Mouse (Mus musculus) olfactory bulb, adult 2 months (tissue): ENCODE results near the gene Clk3. TPM values are rescaled to one million over a fixed set of nuclear protein-coding genes. Genes with fewer than 3 reads are reported as not detected.
A peak's percentile ranks its signal among the peaks of the same experiment; 100 is the strongest.

ENCODE experiments used
- H3K27ac ChIP-seq: fragments of 200-500 bp; 2 replicates; pipeline ENCODE4 v1.5.1; 2012; ENCODE audit warnings: low read depth, low read length; ENCODE audit not compliant: insufficient read depth
- H3K4me1 ChIP-seq: fragments of 200-500 bp; 2 replicates; pipeline ENCODE4 v1.6.1; 2012; ENCODE audit warnings: low read length; ENCODE audit not compliant: control insufficient read depth, insufficient read depth
- H3K4me3 ChIP-seq: fragments of 200-500 bp; 2 replicates; pipeline ENCODE4 v1.5.1; 2012; ENCODE audit warnings: mild to moderate bottlenecking, low read depth, low read length, moderate library complexity; ENCODE audit not compliant: insufficient read depth
- CTCF ChIP-seq: fragments of 200-500 bp; IDR thresholded peaks from 2 replicates; pipeline ENCODE4 v1.5.1; 2012; ENCODE audit warnings: low read depth, mild to moderate bottlenecking, low read length, moderate library complexity; ENCODE audit not compliant: insufficient read depth
- POLR2A ChIP-seq: fragments of 200-500 bp; IDR thresholded peaks from 2 replicates; pipeline ENCODE4 v1.6.1; 2012; ENCODE audit warnings: mild to moderate bottlenecking, low read depth, low read length, moderate library complexity; ENCODE audit not compliant: insufficient read depth
- WGBS: fragments of 180-500 bp; shearing (Covaris S2); methylation state at CpG from one replicate; pipeline ENCODE4 v1.1.7; 2018; 5-methylcytosine and 5-hydroxymethylcytosine counted together
- polyA plus RNA-seq: library from polyadenylated mRNA; stranded (reverse); fragments of >200 nt; gene quantifications from 2 replicates; pipeline ENCODE4 v1.2.4, GENCODE M21; 2012; ENCODE audit warnings: low replicate concordance; ENCODE audit not compliant: missing spikeins, insufficient read depth, insufficient read length

The Clk3 gene
- polyA plus RNA-seq, result 308 TPM in 1 of 2 replicates, not detected in the other

DNA sequence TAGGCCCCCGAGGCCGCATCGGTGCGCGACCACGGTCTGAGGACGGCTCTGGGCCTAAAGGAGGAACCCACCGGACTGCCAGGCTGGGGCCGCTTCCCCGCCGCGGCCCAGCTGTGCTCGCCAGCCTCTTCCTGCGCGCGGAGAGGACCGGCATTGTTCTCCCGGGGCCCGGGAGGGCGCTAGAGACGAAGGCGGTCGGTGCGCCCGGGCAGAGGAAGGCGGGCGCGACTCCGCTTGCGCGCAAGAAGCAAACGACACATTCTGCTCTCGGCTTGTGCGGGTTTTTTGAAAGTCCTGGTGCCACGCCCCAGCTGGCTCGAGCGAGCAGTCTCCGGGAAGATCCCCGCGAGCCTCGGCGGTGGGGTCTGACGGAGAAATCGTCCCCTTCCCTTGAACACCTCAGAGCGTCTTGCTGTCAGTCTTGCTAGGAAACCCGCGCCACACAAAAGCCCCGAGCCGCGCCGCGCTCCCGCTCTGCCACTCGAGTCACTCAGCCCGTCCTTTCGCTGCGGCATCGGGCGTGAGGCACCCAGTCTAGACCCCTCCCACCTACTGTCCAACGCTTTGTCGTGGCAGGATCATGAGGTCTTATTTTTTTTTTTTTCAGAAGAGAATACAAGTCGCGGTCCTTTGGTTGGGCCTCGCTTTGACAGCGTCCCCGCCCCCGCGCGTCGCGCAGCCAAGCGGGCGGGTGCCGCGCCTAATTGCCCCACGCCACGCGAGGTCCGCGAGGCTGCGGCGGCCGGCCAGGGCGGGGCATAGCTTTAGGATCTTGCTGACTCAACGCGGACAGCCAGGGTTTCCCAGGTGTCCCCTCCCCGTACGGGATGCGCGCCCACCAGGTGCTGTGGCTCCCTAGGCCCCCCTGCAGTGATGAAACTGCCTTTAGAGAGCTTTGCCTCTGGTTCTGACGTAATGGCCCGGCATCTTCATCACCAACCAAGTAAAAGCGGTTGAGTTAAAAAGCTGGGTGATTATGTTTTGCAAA lies at the start of gene Clk3:
Gene Clk3 (minus strand): TSS at position 497 of the 988 bp plus-strand sequence.
- Histone ChIP-seq H3K4me3 (peak within 1 kb of the TSS; percentile 62), H3K4me1 (peaks cover 22% of the 10 kb centered on the region), H3K27ac (peak within 1 kb of the TSS; percentile 93)
- TF ChIP-seq CTCF (0 out of 2 replicates have a peak, but pooled peaks have one; percentile 25), POLR2A (no peak; the same call in none of the 2 replicates)
- whole genome bisulfite sequencing, result under 1% methylated on average over 93 of the region's 93 CpGs

DNA sequence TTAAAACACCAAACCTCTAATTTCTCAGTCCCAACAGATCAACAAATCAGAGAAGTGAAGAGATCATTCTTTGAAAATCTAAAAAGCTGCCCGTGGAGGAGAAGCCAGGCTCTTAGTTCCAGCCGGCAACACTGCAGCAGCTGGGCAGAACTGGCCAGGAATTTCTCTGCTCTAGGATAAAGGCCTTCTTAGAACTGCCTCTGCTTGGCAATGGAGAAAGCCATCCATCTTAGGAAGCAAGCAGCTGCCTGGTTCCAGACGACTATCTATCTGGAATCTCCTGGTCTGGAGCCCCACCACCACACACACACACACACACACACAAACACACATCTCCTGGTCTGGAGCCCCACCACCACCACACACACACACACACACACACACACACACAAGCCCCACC lies 49.2 kb upstream of the Clk3 start:
- no peak overlapping the region for H3K27ac ChIP-seq
- H3K4me1 ChIP-seq, result peaks cover 25% of the 10 kb centered on the region
- 50% methylated on average over 3 of the region's 3 CpGs for WGBS
- H3K4me3 ChIP-seq, result no peak overlapping the region
- no peak for TF ChIP-seq POLR2A
- TF ChIP-seq CTCF, result no peak

DNA sequence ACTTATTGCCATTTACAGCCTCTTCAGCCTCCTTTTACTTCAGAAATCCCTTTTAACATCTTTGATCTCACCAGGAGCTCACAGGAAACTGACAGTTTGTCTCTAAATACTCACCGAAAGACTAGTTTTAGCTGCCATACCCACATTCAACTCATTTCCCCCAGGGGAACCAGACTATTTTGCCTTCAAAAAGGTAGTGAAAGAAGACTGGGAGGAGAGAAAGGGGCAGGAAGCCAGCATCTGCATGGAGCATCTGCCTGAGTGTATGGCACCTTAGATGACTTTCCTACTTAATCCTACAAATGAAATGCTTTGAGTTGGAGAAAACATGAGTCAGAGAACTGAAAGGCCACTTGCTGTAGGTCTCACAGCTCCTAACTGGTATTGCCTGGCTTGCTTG lies 48.4 kb upstream of the Clk3 start:
- Histone ChIP-seq H3K27ac (no peak overlapping the region), H3K4me3 (no peak overlapping the region), H3K4me1 (peaks cover 31% of the 10 kb centered on the region)
- no peak for TF ChIP-seq CTCF
- TF ChIP-seq POLR2A, result no peak
- 32% methylated on average over 1 of the region's 1 CpGs for WGBS

DNA sequence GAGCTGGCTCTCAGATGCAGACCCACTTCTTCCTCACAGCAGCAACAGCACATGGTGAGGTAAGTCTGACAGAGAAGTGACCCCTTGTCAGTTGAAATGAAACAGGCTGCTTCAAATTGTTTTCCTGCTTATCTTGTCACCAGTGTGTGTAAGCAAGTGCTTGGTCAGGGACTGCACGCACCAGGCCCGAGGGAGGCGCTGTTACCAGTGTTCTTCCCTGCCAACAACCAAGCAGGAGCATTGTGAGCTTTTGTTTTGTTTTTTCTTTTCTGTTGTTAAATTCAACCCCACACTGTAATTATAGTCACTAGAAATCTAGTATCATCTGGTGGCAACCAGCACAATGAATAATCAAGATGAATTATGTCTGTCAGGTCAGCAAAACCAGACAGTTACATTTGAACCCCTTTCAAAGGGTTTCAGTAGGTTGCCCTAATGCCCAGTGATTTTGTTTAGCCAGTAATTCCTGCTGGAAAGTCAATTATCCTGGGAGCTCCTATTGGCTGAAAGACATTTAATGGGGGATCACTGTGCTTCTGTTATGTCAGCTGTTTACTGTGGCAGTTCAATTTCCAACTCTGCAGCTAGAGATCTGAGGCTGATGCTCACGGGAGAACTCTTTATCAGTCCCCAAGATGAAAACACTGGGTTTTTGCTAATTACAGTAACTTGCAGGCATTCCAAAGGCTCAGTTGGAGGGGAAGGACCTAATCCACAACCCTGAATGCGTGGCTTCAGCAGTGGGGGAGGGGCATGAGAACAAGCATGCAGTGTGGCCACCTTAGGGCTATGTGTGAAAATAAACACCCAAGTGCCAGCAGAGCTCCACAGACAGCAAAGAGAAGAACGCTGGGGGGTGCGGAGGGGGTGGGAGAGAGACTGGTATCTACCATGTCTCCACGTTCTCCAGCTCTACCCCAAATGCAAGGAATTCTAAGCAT lies 46.4 kb upstream of the Clk3 start:
- peaks cover 40% of the 10 kb centered on the region for H3K4me1 ChIP-seq
- H3K4me3 ChIP-seq, result no peak overlapping the region
- 30% methylated on average over 8 of the region's 8 CpGs for whole genome bisulfite sequencing
- TF ChIP-seq POLR2A, result no peak
- no peak for TF ChIP-seq CTCF
- H3K27ac ChIP-seq, result peak overlapping the region; percentile 26; the same call in 1 of the 2 replicates

DNA sequence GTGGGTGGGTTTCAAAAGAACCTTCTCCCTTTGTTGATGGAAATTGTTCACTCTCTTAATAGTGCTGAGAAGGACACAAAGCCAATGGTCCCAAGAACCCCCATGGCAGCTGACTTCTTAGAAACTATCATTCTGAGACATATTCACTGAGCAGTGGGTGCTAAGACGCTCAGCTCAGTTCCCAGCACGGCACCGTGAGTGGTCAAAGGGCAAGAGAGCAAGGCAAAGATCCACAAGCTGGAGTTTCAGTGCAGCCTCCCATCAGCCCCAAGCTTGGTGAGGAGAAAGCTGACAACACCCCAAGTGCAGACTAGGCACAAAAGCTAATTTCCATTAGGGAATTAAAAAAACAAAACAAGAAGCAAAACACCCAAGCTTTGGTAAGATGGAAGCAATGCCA lies 45.0 kb upstream of the Clk3 start:
- Histone ChIP-seq H3K4me1 (peaks cover 47% of the 10 kb centered on the region), H3K4me3 (no peak overlapping the region), H3K27ac (no peak overlapping the region)
- 89% methylated on average over 3 of the region's 3 CpGs for WGBS
- TF ChIP-seq POLR2A (no peak), CTCF (no peak)

DNA sequence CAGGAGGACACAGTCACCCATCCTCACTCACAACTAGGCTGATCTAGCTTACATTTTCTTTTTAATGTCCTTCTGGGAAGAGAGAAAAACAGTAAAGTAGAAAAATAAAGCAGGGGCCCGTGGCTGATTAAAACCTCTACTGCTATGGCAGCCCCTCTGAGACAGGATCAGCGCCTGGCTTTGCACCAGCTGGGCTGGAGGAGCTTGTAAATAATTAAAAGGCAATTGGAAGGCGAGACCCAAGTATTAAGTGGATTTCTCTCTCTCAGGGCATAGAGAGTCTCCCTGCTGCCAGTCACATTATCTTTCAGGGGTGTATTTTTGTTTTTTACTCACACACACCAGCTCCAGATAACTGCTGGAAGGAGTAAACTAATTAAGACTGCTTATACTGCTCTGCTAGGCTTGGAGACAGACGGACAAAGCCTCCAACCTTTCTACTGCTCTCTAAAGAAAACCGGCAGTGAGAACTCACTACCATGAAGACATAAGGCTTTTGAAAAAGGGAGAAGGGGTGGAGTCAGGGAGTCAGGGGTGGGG lies 43.2 kb upstream of the Clk3 start:
- 35% methylated on average over 5 of the region's 5 CpGs for WGBS
- Histone ChIP-seq H3K27ac (no peak overlapping the region), H3K4me3 (no peak overlapping the region), H3K4me1 (peaks cover 47% of the 10 kb centered on the region)
- no peak for TF ChIP-seq CTCF
- no peak for TF ChIP-seq POLR2A

DNA sequence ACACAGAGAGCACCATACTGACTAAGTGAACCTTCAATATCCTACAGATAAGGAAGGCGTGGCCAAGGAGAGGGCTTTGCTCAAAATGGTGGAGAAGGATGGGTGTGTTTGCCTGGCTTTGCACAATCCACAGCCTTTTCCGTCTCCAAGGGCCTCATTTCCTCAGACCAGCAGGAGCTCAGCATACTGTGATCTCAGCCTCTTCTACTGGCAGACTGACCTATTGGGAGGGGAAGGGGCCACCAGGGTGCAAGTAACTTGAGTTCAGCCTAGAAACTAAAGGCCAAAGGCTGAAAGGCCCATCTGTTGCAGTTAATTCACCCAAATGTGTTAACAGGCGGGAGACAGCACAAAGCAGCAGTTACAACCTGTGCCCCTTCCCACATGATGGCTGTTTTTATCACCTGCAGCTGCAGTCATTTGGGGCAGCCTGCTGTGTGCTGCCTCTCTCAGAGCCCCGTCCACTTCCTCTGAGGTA lies 41.6 kb upstream of the Clk3 start:
- H3K4me3 ChIP-seq, result no peak overlapping the region
- no peak for TF ChIP-seq CTCF
- TF ChIP-seq POLR2A, result no peak
- H3K27ac ChIP-seq, result no peak overlapping the region; the same call in 1 of the 2 replicates
- H3K4me1 ChIP-seq, result peaks cover 44% of the 10 kb centered on the region
- 80% methylated on average over 4 of the region's 4 CpGs for WGBS

DNA sequence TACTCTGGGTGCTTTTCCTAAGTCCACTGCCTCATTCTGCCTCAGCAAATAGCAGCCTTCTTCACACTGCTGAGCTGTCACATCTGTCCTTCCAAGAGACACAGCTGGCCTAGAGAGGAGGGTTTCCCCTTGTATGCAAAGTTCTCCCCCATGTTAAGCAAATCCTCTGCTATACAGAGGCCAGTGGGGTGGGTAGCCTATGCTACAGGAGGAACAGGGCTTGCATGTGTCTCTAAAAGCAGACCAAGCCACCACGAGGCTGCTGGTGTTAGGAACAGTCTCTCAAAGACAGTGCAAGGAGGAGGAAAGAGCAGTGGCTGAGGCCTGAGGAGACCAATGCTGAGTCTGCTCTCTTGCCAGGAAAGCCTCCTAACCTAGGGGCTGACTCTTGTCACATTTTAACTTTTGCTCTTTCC lies 40.4 kb upstream of the Clk3 start:
- Histone ChIP-seq H3K4me3 (no peak overlapping the region), H3K4me1 (peaks cover 41% of the 10 kb centered on the region), H3K27ac (peak overlapping the region; percentile 2; the same call in 1 of the 2 replicates)
- 48% methylated on average over 1 of the region's 1 CpGs for WGBS
- TF ChIP-seq POLR2A (no peak), CTCF (no peak)
